Mouse (Mus musculus) WW6 (cell line): ENCODE data around the gene Gm30191.

ENCODE experiments used
- DNase-seq: peaks from one replicate; pipeline ENCODE4 v3.0.0-alpha.2; 2013; ENCODE audit warnings: low read depth, low spot score

The Gm30191 gene

GRCm38 (mm10) chr4:134246719-134247258, at the start of gene Gm30191:
TSS of gene Gm30191 (plus strand) at chr4:134246935.
- DNase-seq, result no peak

GRCm38 (mm10) chr4:134199371-134199770, 47.4 kb upstream of the Gm30191 start:
- no peak for DNase-seq

- no peak for DNase-seq
Measured at GRCm38 (mm10) chr4:134202904-134203303, 43.8 kb upstream of the Gm30191 start, which contains the start of gene Gm7534. TSS of gene Gm7534 (minus strand) at chr4:134203004.

- no peak for DNase-seq
Measured at GRCm38 (mm10) chr4:134203340-134203896, 43.3 kb upstream of the Gm30191 start.

GRCm38 (mm10) chr4:134206488-134207053, 40.2 kb upstream of the Gm30191 start:
- DNase-seq, result no peak

- DNase-seq, result no peak
Measured at GRCm38 (mm10) chr4:134222793-134223600, 23.7 kb upstream of the Gm30191 start.

GRCm38 (mm10) chr4:134227194-134227593, 19.5 kb upstream of the Gm30191 start, which contains the start of gene Catsper4:
TSS of gene Catsper4 (minus strand) at chr4:134227383.
- DNase-seq, result no peak

GRCm38 (mm10) chr4:134230431-134230830, 16.3 kb upstream of the Gm30191 start:
- no peak for DNase-seq

- DNase-seq, result no peak
Measured at GRCm38 (mm10) chr4:134234876-134235275, 11.9 kb upstream of the Gm30191 start.

- no peak for DNase-seq
Measured at GRCm38 (mm10) chr4:134237582-134238278, 9.0 kb upstream of the Gm30191 start.

GRCm38 (mm10) chr4:134238279-134238651, 8.5 kb upstream of the Gm30191 start, which contains the start of gene Cnksr1:
TSS of gene Cnksr1 (minus strand) at chr4:134238399.
- DNase-seq, result no peak

GRCm38 (mm10) chr4:134238686-134239085, 8.0 kb upstream of the Gm30191 start:
- no peak for DNase-seq

- DNase-seq, result no peak
Measured at GRCm38 (mm10) chr4:134243516-134244250, 3.1 kb upstream of the Gm30191 start, which contains the start of gene E130218I03Rik. TSS of gene E130218I03Rik (plus strand) at chr4:134243662.

- DNase-seq, result peak; percentile 77
Measured at GRCm38 (mm10) chr4:134245148-134245843, 1.4 kb upstream of the Gm30191 start, which contains the start of gene Zfp593. TSS of gene Zfp593 (minus strand) at chr4:134245592.

- no peak for DNase-seq
Measured at GRCm38 (mm10) chr4:134246256-134246655, 479 bp upstream of the Gm30191 start.

- DNase-seq, result no peak
Measured at GRCm38 (mm10) chr4:134249651-134250050, 2.9 kb downstream of the Gm30191 start.

- DNase-seq, result no peak
Measured at GRCm38 (mm10) chr4:134250116-134250929, 3.6 kb downstream of the Gm30191 start.

GRCm38 (mm10) chr4:134250930-134251240, 4.2 kb downstream of the Gm30191 start:
- DNase-seq, result no peak
